In genomic region chr3:96737995-96738394, GRCm38 (mm10) we compare ENCODE assay signal across 16 mouse cellular contexts. TPM values are rescaled to one million over a fixed set of nuclear protein-coding genes. Genes with fewer than 3 reads are reported as not detected.
DNase-seq lines count a peak whose midpoint lies in the region; ATAC-seq and TF ChIP-seq lines count a peak whose summit lies in the region.
"Had no signal": no experiment of that assay in that cellular context is flagged by ENCODE, and none has a peak within 500 bp of the region (broad histone marks: within the 10 kb centered on the region; RNA-seq: fewer than 3 reads in every experiment).

No protein-coding gene starts in this region.

- WGBS in embryonic facial prominence, embryonic 14.5 days: 84% methylated on average over 1 of the region's 1 CpGs
- WGBS in embryonic facial prominence, embryonic 10.5 days: 86% methylated on average over 1 of the region's 1 CpGs
- 84% methylated on average over 1 of the region's 1 CpGs for WGBS in kidney, adult 2 months
- WGBS in kidney, embryonic 14.5 days: 83% methylated on average over 1 of the region's 1 CpGs

- no peak; the same call in 1 of the 2 replicates for TF ChIP-seq CTCF in kidney, adult 2 months (conservative IDR thresholded peaks at IDR 0.05; ENCODE audit: insufficient read depth, insufficient read length, low read depth, low read length)

- no peak overlapping the region for H3K9ac ChIP-seq in embryonic facial prominence, embryonic 14.5 days (ENCODE audit: low read depth, low read length)
- H3K9ac ChIP-seq in kidney, embryonic 14.5 days (ENCODE audit: low read depth, low read length): no peak overlapping the region
- H3K9ac ChIP-seq: heart, embryonic 12.5 days had no signal

- no peak overlapping the region for H3K4me3 ChIP-seq in embryonic facial prominence, embryonic 14.5 days (ENCODE audit: low read depth, low read length)
- no peak overlapping the region for H3K4me3 ChIP-seq in embryonic facial prominence, embryonic 10.5 days
- H3K4me3 ChIP-seq in kidney, adult 2 months (ENCODE audit: insufficient read depth, low read depth, low read length): no peak overlapping the region
- H3K4me3 ChIP-seq in kidney, embryonic 14.5 days (ENCODE audit: low read length): no peak overlapping the region
- H3K4me3 ChIP-seq: erythroblast, embryonic 14.5 days; heart, embryonic 12.5 days had no signal

- H3K9me3 ChIP-seq in embryonic facial prominence, embryonic 14.5 days (ENCODE audit: control insufficient read depth, low read length): no peaks in the 10 kb centered on the region
- no peaks in the 10 kb centered on the region for H3K9me3 ChIP-seq in embryonic facial prominence, embryonic 10.5 days
- no peaks in the 10 kb centered on the region for H3K9me3 ChIP-seq in kidney, embryonic 14.5 days (ENCODE audit: control insufficient read depth, low read length)
- H3K9me3 ChIP-seq: heart, embryonic 12.5 days had no signal

- no peak for ATAC-seq in embryonic facial prominence, embryonic 14.5 days (ENCODE audit: low read depth)
- no peak for ATAC-seq in kidney, embryonic 14.5 days (ENCODE audit: low FRiP score, low TSS enrichment)
- ATAC-seq: midbrain, embryonic 16.5 days had no signal

- no peak for TF ChIP-seq POLR2A in kidney, adult 2 months (IDR thresholded peaks at IDR 0.05; ENCODE audit: low read depth, low read length)

- H3K27ac ChIP-seq in embryonic facial prominence, embryonic 14.5 days (replicated peaks; ENCODE audit: low read depth, low read length): no peak overlapping the region
- no peak overlapping the region for H3K27ac ChIP-seq in embryonic facial prominence, embryonic 10.5 days (replicated peaks)
- no peak overlapping the region for H3K27ac ChIP-seq in kidney, adult 2 months (ENCODE audit: insufficient read depth, low read depth, low read length)
- no peak overlapping the region for H3K27ac ChIP-seq in kidney, embryonic 14.5 days (ENCODE audit: low read depth, low read length)

- H3K27me3 ChIP-seq in embryonic facial prominence, embryonic 14.5 days (replicated peaks; ENCODE audit: control insufficient read depth, insufficient read depth, low read length): no peaks in the 10 kb centered on the region
- no peaks in the 10 kb centered on the region for H3K27me3 ChIP-seq in embryonic facial prominence, embryonic 10.5 days (replicated peaks; ENCODE audit: low read depth, poor library complexity, severe bottlenecking)
- H3K27me3 ChIP-seq in kidney, adult 2 months (replicated peaks; ENCODE audit: control insufficient read depth, insufficient read depth, low read length): no peaks in the 10 kb centered on the region
- no peaks in the 10 kb centered on the region for H3K27me3 ChIP-seq in kidney, embryonic 14.5 days (ENCODE audit: control insufficient read depth, insufficient read depth, low read length)
- H3K27me3 ChIP-seq: heart, embryonic 12.5 days had no signal

- peak; percentile 42 for DNase-seq in embryonic facial prominence, embryonic 14.5 days (ENCODE audit: low spot score)
- no peak for DNase-seq in embryonic facial prominence, embryonic 10.5 days (ENCODE audit: low spot score)
- DNase-seq in kidney, adult 2 months: peak; percentile 19
- DNase-seq in 3T3-L1 (ENCODE audit: low read depth, low spot score) (peak; percentile 71), adipocyte (ENCODE audit: low spot score) (peak; percentile 65)
- DNase-seq in ovary, postnatal 14 days (ENCODE audit: low spot score): no peak
- no peak for DNase-seq in right cerebral cortex, postnatal 14 days
- DNase-seq: adrenal gland, adult 8-10 months; cerebellum, postnatal 36 days; kidney, adult 8-10 months; lung, postnatal 14 days; right cerebral cortex, postnatal 25 days had no signal

- H3K4me1 ChIP-seq in embryonic facial prominence, embryonic 14.5 days (ENCODE audit: control insufficient read depth, insufficient read depth, low read length): no peaks in the 10 kb centered on the region
- H3K4me1 ChIP-seq in embryonic facial prominence, embryonic 10.5 days: peaks cover 11% of the 10 kb centered on the region
- H3K4me1 ChIP-seq in kidney, adult 2 months (ENCODE audit: control insufficient read depth, insufficient read depth, low read length): peaks cover 10% of the 10 kb centered on the region
- 0 out of 2 replicates have a peak, but pooled peaks cover 3% of the 10 kb centered on the region for H3K4me1 ChIP-seq in kidney, embryonic 14.5 days (ENCODE audit: control insufficient read depth, insufficient read depth, low read length)

- no peaks in the 10 kb centered on the region for H3K36me3 ChIP-seq in embryonic facial prominence, embryonic 14.5 days (ENCODE audit: control insufficient read depth, insufficient read depth, low read length)
- H3K36me3 ChIP-seq in embryonic facial prominence, embryonic 10.5 days (replicated peaks): no peaks in the 10 kb centered on the region
- H3K36me3 ChIP-seq in kidney, adult 2 months (ENCODE audit: control insufficient read depth, insufficient read depth, low read length): no peaks in the 10 kb centered on the region
- H3K36me3 ChIP-seq in kidney, embryonic 14.5 days (ENCODE audit: control insufficient read depth, insufficient read depth, low read length): no peaks in the 10 kb centered on the region
- H3K36me3 ChIP-seq: heart, embryonic 12.5 days had no signal

- H3K4me2 ChIP-seq in embryonic facial prominence, embryonic 14.5 days (ENCODE audit: low read depth, low read length): no peak overlapping the region
- no peak overlapping the region for H3K4me2 ChIP-seq in kidney, embryonic 14.5 days (replicated peaks; ENCODE audit: low read depth, low read length)
- H3K4me2 ChIP-seq: heart, embryonic 12.5 days had no signal

RNA-seq across cellular contexts. Expression of gene Rnf115, which starts 10.5 kb away (rescaled TPM):
- 45.6 and 48.5 TPM in 2 replicates for polyA plus RNA-seq in embryonic facial prominence, embryonic 14.5 days (2014; fragmentation: Nextera tagmentation; extraction: Ambion mirVana)
- 66.8 and 69.7 TPM in 2 replicates for polyA plus RNA-seq in embryonic facial prominence, embryonic 10.5 days (2016; fragmentation: Nextera tagmentation; extraction: Ambion mirVana)
- 20.7 and 23.5 TPM in 2 replicates for polyA plus RNA-seq in kidney, adult 2 months (2012; rRNA removed)
- 49.6 and 72.1 TPM in 2 replicates for polyA plus RNA-seq in kidney, embryonic 14.5 days (2014; fragmentation: Nextera tagmentation; extraction: Ambion mirVana)

RNA-seq across cellular contexts. Expression of gene Polr3c, which starts 10.6 kb away (rescaled TPM):
- polyA plus RNA-seq in embryonic facial prominence, embryonic 14.5 days (2014; fragmentation: Nextera tagmentation; extraction: Ambion mirVana): 21.0 and 25.0 TPM in 2 replicates
- polyA plus RNA-seq in embryonic facial prominence, embryonic 10.5 days (2016; fragmentation: Nextera tagmentation; extraction: Ambion mirVana): 44.1 and 47.6 TPM in 2 replicates
- 32.2 and 34.6 TPM in 2 replicates for polyA plus RNA-seq in kidney, adult 2 months (2012; rRNA removed)
- polyA plus RNA-seq in kidney, embryonic 14.5 days (2014; fragmentation: Nextera tagmentation; extraction: Ambion mirVana): 30.3 and 38.5 TPM in 2 replicates

RNA-seq across cellular contexts. Expression of gene Nudt17, which starts 29.6 kb away (rescaled TPM):
- 9.5 and 11.8 TPM in 2 replicates for polyA plus RNA-seq in embryonic facial prominence, embryonic 14.5 days (2014; fragmentation: Nextera tagmentation; extraction: Ambion mirVana)
- 12.9 and 13.0 TPM in 2 replicates for polyA plus RNA-seq in embryonic facial prominence, embryonic 10.5 days (2016; fragmentation: Nextera tagmentation; extraction: Ambion mirVana)
- 2.0 and 3.6 TPM in 2 replicates for polyA plus RNA-seq in kidney, adult 2 months (2012; rRNA removed)
- polyA plus RNA-seq in kidney, embryonic 14.5 days (2014; fragmentation: Nextera tagmentation; extraction: Ambion mirVana): 10.4 and 10.8 TPM in 2 replicates

RNA-seq across cellular contexts. Expression of gene Pias3, which starts 41.8 kb away (rescaled TPM):
- polyA plus RNA-seq in embryonic facial prominence, embryonic 14.5 days (2014; fragmentation: Nextera tagmentation; extraction: Ambion mirVana): 45.1 and 48.9 TPM in 2 replicates
- polyA plus RNA-seq in embryonic facial prominence, embryonic 10.5 days (2016; fragmentation: Nextera tagmentation; extraction: Ambion mirVana): 45.2 and 53.4 TPM in 2 replicates
- polyA plus RNA-seq in kidney, adult 2 months (2012; rRNA removed): 21.0 and 23.2 TPM in 2 replicates
- 36.5 and 55.7 TPM in 2 replicates for polyA plus RNA-seq in kidney, embryonic 14.5 days (2014; fragmentation: Nextera tagmentation; extraction: Ambion mirVana)

Comparison
In these comparisons a context has a peak if more than half of its experiments do, and no peak if none do; other contexts are left out.
1. DNase-seq: peak in embryonic facial prominence, embryonic 14.5 days (single experiment), kidney, adult 2 months (single experiment), 3T3-L1 (single experiment) and adipocyte (single experiment); none in embryonic facial prominence, embryonic 10.5 days (single experiment), ovary, postnatal 14 days (single experiment) and right cerebral cortex, postnatal 14 days (single experiment).